Mouse (Mus musculus): ENCODE results near the gene Kif27. TPM values are rescaled to one million over a fixed set of nuclear protein-coding genes. Genes with fewer than 3 reads are reported as not detected.
A peak's percentile ranks its signal among the peaks of the same experiment; 100 is the strongest.
"Not testable (repeated sequence)": the region's sequence is repeated elsewhere in the genome, so short reads cannot be mapped to it uniquely, and the experiment has no call there.

The Kif27 gene
- polyA plus RNA-seq (2016; fragmentation: Nextera tagmentation; extraction: Ambion mirVana), result 2.4 and 2.5 TPM in 2 replicates

DNA sequence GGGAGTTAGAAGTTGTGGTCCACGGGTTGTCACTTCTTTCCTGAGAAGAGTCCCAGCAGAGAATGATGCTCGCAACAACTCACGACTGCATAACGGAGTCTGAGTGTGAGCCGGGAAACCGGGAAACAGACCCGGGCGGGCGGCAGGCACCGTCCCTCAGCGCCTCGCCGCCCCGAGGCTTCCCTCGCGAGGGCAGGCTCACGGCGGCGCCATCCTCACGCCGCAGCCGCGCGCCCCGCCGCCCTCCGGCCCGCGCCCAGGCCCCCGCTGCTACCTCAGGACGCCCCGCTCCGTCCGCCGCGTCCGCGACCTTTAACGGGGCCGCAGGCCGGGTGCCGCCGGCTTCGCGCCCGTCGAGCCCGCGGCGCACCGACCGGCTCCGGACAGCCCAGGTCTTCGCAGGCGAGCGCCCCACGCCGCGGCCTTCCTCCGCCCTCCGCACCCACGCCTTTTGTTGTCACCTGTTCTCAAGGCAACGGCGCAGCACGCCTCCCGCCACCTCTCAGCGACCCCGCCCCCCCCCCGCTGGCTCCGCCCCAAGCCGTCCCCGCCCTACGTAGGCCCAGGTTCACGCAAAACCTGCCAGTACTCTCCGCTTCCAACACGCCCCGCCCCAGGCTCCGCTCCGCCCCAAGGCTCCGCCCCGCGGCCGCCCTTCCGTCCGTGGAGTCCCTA is at the start of gene Kif27:
Kif27 (minus strand) TSS at position 494 of the 675 bp plus-strand sequence.
- WGBS, result 1% methylated on average over 53 of the region's 85 CpGs
- Histone ChIP-seq H3K4me3 (peak within 1 kb of the TSS; percentile 78), H3K4me1 (0 out of 2 replicates have a peak, but pooled peaks cover 4% of the 10 kb centered on the region), H3K27me3 (no peaks in the 10 kb centered on the region; the same call in 1 of the 2 replicates), H3K9ac (peak within 1 kb of the TSS; percentile 81), H3K4me2 (replicated peaks) (peak within 1 kb of the TSS; percentile 98), H3K9me3 (replicated peaks) (no peaks in the 10 kb centered on the region), H3K27ac (0 out of 2 replicates have a peak within 1 kb of the TSS, but pooled peaks have one; percentile 17), H3K36me3 (no peaks in the 10 kb centered on the region)
- ATAC-seq (ENCODE audit: low FRiP score), result peak; percentile 98

DNA sequence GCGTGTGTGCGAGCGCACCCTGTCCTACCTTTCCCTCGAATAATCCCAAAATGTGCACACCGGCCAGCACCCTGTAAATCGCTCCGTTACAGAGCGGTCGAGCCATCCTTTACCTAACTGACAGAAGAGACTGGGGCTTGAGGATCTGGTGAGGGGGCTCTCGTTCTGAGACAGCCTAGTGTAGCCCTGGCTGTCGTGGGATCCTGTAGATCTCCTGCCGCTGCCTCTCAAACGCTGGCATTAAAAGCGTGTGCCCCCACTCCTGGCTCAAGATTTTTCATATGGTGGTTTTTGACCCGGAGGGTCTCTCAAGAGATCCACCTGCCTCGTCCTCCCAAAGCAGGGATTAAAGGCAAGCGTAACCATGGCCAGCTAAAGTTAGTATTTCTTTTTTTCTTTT is 44.3 kb upstream of the Kif27 start, which contains the start of gene Hnrnpk:
Hnrnpk (minus strand) TSS at position 101 of the 400 bp plus-strand sequence.
- peak within 1 kb of the TSS; percentile 54 for H3K4me2 ChIP-seq (replicated peaks)
- peak within 1 kb of the TSS; percentile 97 for H3K4me3 ChIP-seq
- not testable (repeated sequence) for H3K9me3 ChIP-seq (replicated peaks); H3K4me1 ChIP-seq; H3K27me3 ChIP-seq; H3K36me3 ChIP-seq; ATAC-seq (ENCODE audit: low FRiP score)
- 9% methylated on average over 16 of the region's 17 CpGs for WGBS
- peak within 1 kb of the TSS; percentile 100 for H3K9ac ChIP-seq
- peak within 1 kb of the TSS; percentile 99 for H3K27ac ChIP-seq

DNA sequence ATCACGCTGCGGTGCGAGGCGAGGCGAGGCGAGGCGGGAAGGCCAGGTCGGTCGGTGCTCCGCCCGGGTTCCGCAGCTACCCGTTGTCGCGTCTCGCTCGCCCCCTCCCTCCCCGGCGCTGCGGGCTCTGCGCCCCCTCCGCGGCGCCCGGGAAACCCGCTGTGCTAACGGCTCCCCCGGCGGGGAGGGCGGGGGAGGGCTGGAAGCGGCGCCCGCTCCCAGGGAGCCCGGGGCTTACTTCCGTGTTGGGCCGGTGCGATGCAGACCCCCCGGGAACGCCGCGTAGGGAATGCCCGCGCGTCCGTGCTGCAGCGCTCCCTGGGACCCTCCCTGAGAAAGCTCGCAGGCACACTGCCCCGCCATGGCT is 43.8 kb upstream of the Kif27 start:
- Histone ChIP-seq H3K4me1 (peaks cover 6% of the 10 kb centered on the region), H3K9me3 (replicated peaks) (no peaks in the 10 kb centered on the region), H3K4me2 (replicated peaks) (peak overlapping the region; percentile 54), H3K36me3 (peaks cover 12% of the 10 kb centered on the region), H3K9ac (peak overlapping the region; percentile 100), H3K27ac (peak overlapping the region; percentile 99), H3K27me3 (no peaks in the 10 kb centered on the region), H3K4me3 (peak overlapping the region; percentile 97)
- no peak; the same call in 1 of the 2 replicates for ATAC-seq (ENCODE audit: low FRiP score)
- WGBS, result under 1% methylated on average over 42 of the region's 48 CpGs

DNA sequence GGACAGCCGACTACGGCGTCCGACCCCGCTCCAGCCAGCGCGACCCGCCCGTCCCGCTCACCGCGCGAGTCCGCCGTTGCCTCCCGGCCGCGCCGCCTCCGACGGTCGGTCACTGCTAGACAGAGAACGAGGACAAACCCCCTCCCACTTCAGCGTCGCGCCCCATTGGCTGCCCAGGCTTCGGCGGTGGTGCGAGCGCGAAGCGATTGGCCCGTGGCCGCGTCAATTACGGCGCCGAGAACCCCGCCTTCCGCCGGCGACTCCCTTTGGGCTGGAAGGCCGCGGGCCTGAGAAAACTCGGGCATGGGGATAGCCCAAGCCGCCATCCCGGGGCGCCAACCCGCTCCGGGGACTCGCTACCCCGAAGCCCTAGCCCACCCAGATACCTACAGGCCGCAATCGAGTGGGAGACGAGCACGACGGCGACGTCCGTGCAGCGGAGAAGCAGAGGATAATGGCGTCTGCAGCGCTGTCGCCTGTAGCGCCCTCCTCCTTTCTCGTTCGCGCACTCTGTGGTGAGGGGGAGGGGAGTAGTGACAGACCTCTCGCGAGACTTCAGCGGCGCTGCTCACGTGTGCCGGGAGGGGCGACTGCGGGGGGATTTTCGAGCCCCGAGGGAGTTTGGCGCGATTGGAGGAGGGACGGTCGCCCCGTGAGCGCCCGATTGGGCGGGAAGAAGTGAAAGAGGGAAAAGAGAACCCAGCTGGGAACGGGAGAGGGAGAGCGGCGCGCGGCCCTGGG is 43.3 kb upstream of the Kif27 start, which contains the start of gene Rmi1:
Rmi1 (plus strand) TSS at position 246 of the 741 bp plus-strand sequence.
- peak within 1 kb of the TSS; percentile 87 for H3K4me2 ChIP-seq (replicated peaks)
- H3K9me3 ChIP-seq (replicated peaks), result no peaks in the 10 kb centered on the region
- under 1% methylated on average over 85 of the region's 91 CpGs for WGBS
- H3K27me3 ChIP-seq, result no peaks in the 10 kb centered on the region
- peaks cover 6% of the 10 kb centered on the region for H3K4me1 ChIP-seq
- peak within 1 kb of the TSS; percentile 100 for H3K9ac ChIP-seq
- peak; percentile 97 for ATAC-seq (ENCODE audit: low FRiP score)
- peak within 1 kb of the TSS; percentile 97 for H3K4me3 ChIP-seq
- peaks cover 13% of the 10 kb centered on the region for H3K36me3 ChIP-seq
- H3K27ac ChIP-seq, result peak within 1 kb of the TSS; percentile 99

DNA sequence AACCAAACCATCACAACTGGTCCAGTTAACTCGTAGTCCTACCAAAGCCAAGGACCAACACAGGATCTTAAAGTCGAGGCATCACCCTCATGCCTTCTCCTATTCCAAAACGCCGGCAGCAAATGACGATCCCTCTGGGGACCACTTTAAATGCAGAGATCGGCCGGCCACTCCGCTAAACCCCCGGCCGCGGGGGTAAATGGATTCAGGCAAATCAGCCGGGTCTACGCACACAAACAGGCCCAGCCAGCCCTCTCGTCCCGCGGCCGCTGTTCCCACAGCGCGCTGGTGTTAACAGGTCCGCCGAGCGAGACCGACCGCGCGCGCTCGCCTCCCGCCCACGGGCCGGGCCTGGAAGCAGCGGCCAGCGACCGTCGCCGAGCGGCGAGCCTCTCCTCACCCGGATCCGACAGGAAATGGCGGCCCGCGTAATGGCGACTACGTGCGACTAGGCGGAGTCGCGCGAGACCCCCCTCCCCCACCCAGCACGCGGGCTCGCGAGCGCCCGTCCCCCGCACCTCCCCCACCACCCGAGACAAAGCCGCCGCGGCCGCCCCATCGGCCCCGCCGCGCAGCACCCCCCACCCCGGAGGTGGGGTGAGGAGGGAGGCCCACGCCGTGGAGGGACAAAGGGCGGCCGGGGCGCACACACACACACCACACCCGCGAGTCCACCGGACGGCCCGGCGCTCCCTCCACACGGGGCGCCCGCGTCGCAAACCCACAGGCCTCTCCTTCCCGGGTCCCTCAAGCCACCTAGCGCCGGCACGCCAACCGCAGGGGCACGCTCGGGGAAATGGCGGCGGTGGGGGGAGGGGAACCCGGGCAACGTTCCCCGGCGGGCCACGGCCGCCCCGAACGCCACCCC is 42.4 kb upstream of the Kif27 start:
- Histone ChIP-seq H3K27ac (peak overlapping the region; percentile 99), H3K4me2 (replicated peaks) (peak overlapping the region; percentile 87), H3K27me3 (no peaks in the 10 kb centered on the region), H3K9ac (peak overlapping the region; percentile 100), H3K9me3 (replicated peaks) (no peaks in the 10 kb centered on the region), H3K36me3 (peaks cover 16% of the 10 kb centered on the region), H3K4me3 (peak overlapping the region; percentile 97), H3K4me1 (peaks cover 6% of the 10 kb centered on the region)
- WGBS, result under 1% methylated on average over 85 of the region's 100 CpGs
- ATAC-seq (ENCODE audit: low FRiP score), result peak; percentile 61

DNA sequence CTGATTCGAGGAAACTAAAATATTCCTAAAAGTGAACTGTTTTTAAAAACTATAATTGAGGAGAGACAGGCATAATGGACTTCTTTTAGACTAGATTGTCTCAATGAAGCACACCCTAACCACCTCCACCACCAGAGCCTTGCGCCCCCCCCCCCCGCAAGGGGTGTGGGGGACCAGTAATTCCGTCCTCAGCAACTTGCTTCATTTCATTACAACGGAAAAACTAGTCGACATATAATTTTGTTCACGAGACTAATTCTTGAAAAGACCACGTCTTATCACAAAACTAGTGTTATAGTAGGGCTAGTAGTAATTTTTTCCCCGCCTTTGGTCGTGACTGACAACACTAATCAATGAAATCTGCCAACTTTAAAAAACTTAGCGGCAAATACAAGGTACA is 41.7 kb upstream of the Kif27 start:
- Histone ChIP-seq H3K9ac (peak overlapping the region; percentile 100), H3K27ac (no peak overlapping the region), H3K4me2 (replicated peaks) (peak overlapping the region; percentile 87), H3K9me3 (replicated peaks) (no peaks in the 10 kb centered on the region), H3K36me3 (peaks cover 24% of the 10 kb centered on the region), H3K27me3 (no peaks in the 10 kb centered on the region), H3K4me3 (peak overlapping the region; percentile 97), H3K4me1 (peaks cover 6% of the 10 kb centered on the region)
- no peak for ATAC-seq (ENCODE audit: low FRiP score)
- WGBS, result under 1% methylated on average over 11 of the region's 11 CpGs

DNA sequence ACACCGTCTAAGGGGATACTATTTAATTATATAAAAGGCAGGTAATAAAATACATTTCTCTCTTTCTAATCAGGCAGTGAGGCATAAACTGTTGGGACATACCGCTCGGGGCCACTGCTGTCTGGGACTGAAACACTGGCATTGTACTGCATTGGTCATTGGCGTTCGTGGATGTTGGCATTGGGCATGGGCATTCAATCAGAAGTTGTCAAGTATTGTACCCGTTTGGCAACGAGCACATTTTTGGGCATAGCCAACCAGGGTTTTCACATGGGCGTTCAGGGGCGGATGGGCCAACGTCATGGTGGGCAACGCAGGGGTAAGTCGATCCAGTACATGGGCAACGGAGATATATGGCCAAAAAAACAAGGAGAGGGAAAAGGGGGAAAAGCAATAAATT is 38.7 kb upstream of the Kif27 start:
- no peak overlapping the region for H3K9ac ChIP-seq
- no peaks in the 10 kb centered on the region for H3K9me3 ChIP-seq (replicated peaks)
- H3K27ac ChIP-seq, result no peak overlapping the region
- no peak overlapping the region for H3K4me2 ChIP-seq (replicated peaks)
- peaks cover 43% of the 10 kb centered on the region for H3K36me3 ChIP-seq
- H3K27me3 ChIP-seq, result no peaks in the 10 kb centered on the region
- H3K4me3 ChIP-seq, result no peak overlapping the region
- H3K4me1 ChIP-seq, result peaks cover 6% of the 10 kb centered on the region
- no peak for ATAC-seq (ENCODE audit: low FRiP score)
- WGBS, result 89% methylated on average over 13 of the region's 13 CpGs

DNA sequence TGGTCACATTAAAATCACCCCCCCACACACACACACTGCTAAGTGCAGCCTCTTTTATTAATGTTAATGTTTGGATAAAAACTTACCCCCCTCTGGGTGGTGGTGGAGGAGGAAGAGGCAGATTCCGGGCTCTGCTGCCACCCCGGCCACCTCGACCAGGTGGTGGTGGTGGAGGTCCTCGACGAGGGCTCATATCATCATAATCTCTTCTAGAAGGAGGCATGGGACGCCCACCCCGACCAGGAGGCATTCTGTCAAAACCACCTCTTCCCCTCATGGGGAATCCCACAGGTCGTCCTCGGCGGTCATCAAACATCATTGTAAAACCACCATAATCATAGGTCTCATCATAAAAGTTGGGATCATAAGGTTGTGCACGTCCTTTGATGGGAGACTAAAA is 35.5 kb upstream of the Kif27 start:
- not testable (repeated sequence) for H3K4me1 ChIP-seq; H3K9ac ChIP-seq; H3K4me3 ChIP-seq; H3K9me3 ChIP-seq (replicated peaks); H3K27me3 ChIP-seq; H3K27ac ChIP-seq; H3K4me2 ChIP-seq (replicated peaks); ATAC-seq (ENCODE audit: low FRiP score)
- 91% methylated on average over 11 of the region's 11 CpGs for WGBS
- H3K36me3 ChIP-seq, result peaks cover 59% of the 10 kb centered on the region

DNA sequence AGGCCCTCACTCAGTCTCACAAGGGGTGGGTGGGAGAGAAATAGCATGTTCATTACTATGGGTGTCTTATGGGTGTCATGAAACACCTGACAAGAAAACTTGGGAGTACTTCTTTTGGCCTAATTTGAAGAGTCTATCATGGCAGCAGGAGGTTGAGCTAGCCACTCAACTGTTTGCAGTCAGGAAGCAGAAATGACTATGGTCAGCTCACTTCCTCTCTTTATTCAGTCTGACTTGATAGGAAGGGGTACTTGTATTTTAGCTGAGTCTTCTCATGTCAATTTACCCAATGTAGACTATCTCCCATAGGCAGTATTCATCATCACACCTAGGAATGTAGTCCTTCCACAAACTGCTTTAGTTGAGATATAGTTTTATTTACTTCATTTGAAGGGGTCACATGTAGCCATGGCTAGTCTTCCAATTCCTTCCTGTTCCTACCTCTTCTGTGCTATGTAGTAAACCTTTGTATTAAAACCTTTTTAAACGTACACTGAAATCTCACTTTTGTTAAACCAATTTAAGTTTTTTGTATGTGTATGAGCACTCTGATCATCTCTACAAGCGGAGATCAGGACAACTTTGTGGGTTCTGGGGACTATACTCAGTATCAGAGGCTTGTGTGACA is 30.5 kb upstream of the Kif27 start:
- Histone ChIP-seq H3K9me3 (replicated peaks) (no peaks in the 10 kb centered on the region), H3K36me3 (peaks cover 31% of the 10 kb centered on the region), H3K4me2 (replicated peaks) (no peak overlapping the region), H3K4me3 (no peak overlapping the region), H3K27ac (no peak overlapping the region), H3K27me3 (no peaks in the 10 kb centered on the region), H3K4me1 (peaks cover under 1% of the 10 kb centered on the region; the same call in 1 of the 2 replicates), H3K9ac (no peak overlapping the region)
- ATAC-seq (ENCODE audit: low FRiP score), result no peak
- 87% methylated on average over 2 of the region's 2 CpGs for WGBS

DNA sequence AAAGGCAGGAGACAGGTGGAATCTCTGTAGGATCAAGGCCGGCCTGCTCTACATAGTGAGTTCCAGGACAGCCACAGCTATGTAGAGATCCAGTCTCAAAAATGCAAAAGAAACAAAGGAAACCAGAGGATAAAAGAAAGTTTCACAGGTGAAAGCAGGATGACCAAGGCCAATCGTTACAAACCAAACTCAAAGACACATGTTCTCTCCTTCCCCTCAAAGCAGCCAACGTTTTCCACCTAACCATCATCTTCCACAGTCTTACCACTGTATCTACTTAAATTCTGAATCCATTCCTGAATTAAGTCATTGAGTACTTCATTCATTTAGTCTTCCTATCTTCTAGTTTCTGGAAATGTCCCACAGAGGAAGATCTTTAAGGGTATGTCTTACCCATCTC is 29.5 kb upstream of the Kif27 start:
- no peak for ATAC-seq (ENCODE audit: low FRiP score)
- Histone ChIP-seq H3K27me3 (no peaks in the 10 kb centered on the region), H3K9ac (no peak overlapping the region), H3K4me2 (replicated peaks) (no peak overlapping the region), H3K27ac (no peak overlapping the region), H3K4me3 (no peak overlapping the region), H3K4me1 (peaks cover 5% of the 10 kb centered on the region), H3K9me3 (replicated peaks) (no peaks in the 10 kb centered on the region), H3K36me3 (peaks cover 23% of the 10 kb centered on the region)
- WGBS, result 60% methylated on average over 3 of the region's 3 CpGs

DNA sequence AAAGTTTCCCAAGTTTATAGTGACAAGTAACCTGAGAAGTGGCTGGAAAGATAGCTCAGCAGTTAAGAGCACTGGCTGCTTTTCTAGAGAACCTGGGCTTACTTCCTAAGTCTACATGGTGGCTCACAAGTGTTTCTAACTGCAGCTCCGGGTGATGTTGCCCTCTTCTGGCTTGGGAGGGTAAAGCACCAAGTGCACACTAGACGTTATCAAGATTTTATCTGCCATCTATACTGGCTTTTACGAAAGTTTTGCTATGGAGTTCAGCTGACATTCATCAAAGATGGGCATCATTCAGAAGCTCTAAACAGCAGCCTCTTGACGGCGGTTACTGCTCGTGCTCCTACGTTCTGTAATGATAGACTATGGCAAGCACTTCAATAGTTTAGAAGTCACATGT is 29.0 kb upstream of the Kif27 start:
- H3K4me2 ChIP-seq (replicated peaks), result no peak overlapping the region
- peaks cover 5% of the 10 kb centered on the region for H3K4me1 ChIP-seq
- 19% methylated on average over 7 of the region's 7 CpGs for WGBS
- no peak overlapping the region for H3K27ac ChIP-seq
- no peaks in the 10 kb centered on the region for H3K9me3 ChIP-seq (replicated peaks)
- H3K9ac ChIP-seq, result no peak overlapping the region
- no peaks in the 10 kb centered on the region for H3K27me3 ChIP-seq
- H3K36me3 ChIP-seq, result peaks cover 22% of the 10 kb centered on the region
- peak; percentile 62 for ATAC-seq (ENCODE audit: low FRiP score)
- H3K4me3 ChIP-seq, result no peak overlapping the region
